Mouse (Mus musculus) ES-E14 (cell line): ENCODE data around the gene Tnfrsf13c.

Experiments
- MAFK ChIP-seq: IDR thresholded peaks from 2 replicates; pipeline ENCODE4 v1.6.1; 2014; ENCODE audit warnings: mild to moderate bottlenecking, low read depth, low read length, inconsistent platforms; ENCODE audit not compliant: insufficient read depth
- ZNF384 ChIP-seq: IDR thresholded peaks from 2 replicates; pipeline ENCODE4 v1.6.1; 2012; ENCODE audit warnings: low read depth, low read length, inconsistent platforms

GRCm38 (mm10) chr15:82172648-82173047 is 51.5 kb downstream of the Tnfrsf13c start:
- no peak for TF ChIP-seq ZNF384
- no peak for TF ChIP-seq MAFK
